Mouse (Mus musculus) limb, embryonic 13.5 days (tissue): ENCODE measurements around the gene Mapk8ip2. TPM values are rescaled to one million over a fixed set of nuclear protein-coding genes. Genes with fewer than 3 reads are reported as not detected.

ENCODE experiments used
- ATAC-seq: fragments of 200-750 bp; cut with Nextera tagmentation; 2 replicates; pipeline ENCODE4 v1.8.0; 2017; ENCODE audit warnings: low read depth, moderate number of reproducible peaks, moderate TSS enrichment; ENCODE audit not compliant: low FRiP score
- H3K27ac ChIP-seq: fragments of 300-500 bp; sonication (generic); 2 replicates; pipeline ENCODE4 v1.5.1; 2015; ENCODE audit warnings: inconsistent platforms, mild to moderate bottlenecking, moderate library complexity
- H3K27me3 ChIP-seq: fragments of 300-500 bp; sonication (generic); 2 replicates; pipeline ENCODE4 v1.6.1; 2015; ENCODE audit warnings: mild to moderate bottlenecking, inconsistent platforms
- H3K36me3 ChIP-seq: fragments of 300-500 bp; sonication (generic); 2 replicates; pipeline ENCODE4 v1.6.1; 2015; ENCODE audit warnings: inconsistent platforms, mild to moderate bottlenecking, moderate library complexity
- H3K4me1 ChIP-seq: fragments of 300-500 bp; sonication (generic); 2 replicates; pipeline ENCODE4 v1.6.1; 2015; ENCODE audit warnings: inconsistent platforms
- H3K4me2 ChIP-seq: fragments of 300-500 bp; sonication (generic); replicated peaks from 2 replicates; pipeline ENCODE4 v1.6.1; 2015; ENCODE audit warnings: inconsistent platforms, mild to moderate bottlenecking, moderate library complexity
- H3K4me3 ChIP-seq: fragments of 300-500 bp; sonication (generic); 2 replicates; pipeline ENCODE4 v1.5.1; 2015; ENCODE audit warnings: moderate library complexity, mild to moderate bottlenecking, inconsistent platforms
- H3K9ac ChIP-seq: fragments of 300-500 bp; sonication (generic); 2 replicates; pipeline ENCODE4 v1.6.1; 2015; ENCODE audit warnings: mild to moderate bottlenecking, inconsistent platforms
- H3K9me3 ChIP-seq: fragments of 300-500 bp; sonication (generic); 2 replicates; pipeline ENCODE4 v1.6.1; 2016; ENCODE audit warnings: inconsistent platforms
- WGBS: fragments of 180-500 bp; shearing (Covaris S2); methylation state at CpG from one replicate; pipeline ENCODE4 v1.1.7; 2015; 5-methylcytosine and 5-hydroxymethylcytosine counted together
- polyA plus RNA-seq: library from polyadenylated mRNA; unstranded; fragments of >200 nt; fragmentation: Nextera tagmentation; extraction: Ambion mirVana; gene quantifications from 2 replicates; pipeline ENCODE4 v1.2.1, GENCODE M21; 2015

Mapk8ip2 gene
- polyA plus RNA-seq, 1 experiment from 2014 or later, result 2.4 TPM

DNA sequence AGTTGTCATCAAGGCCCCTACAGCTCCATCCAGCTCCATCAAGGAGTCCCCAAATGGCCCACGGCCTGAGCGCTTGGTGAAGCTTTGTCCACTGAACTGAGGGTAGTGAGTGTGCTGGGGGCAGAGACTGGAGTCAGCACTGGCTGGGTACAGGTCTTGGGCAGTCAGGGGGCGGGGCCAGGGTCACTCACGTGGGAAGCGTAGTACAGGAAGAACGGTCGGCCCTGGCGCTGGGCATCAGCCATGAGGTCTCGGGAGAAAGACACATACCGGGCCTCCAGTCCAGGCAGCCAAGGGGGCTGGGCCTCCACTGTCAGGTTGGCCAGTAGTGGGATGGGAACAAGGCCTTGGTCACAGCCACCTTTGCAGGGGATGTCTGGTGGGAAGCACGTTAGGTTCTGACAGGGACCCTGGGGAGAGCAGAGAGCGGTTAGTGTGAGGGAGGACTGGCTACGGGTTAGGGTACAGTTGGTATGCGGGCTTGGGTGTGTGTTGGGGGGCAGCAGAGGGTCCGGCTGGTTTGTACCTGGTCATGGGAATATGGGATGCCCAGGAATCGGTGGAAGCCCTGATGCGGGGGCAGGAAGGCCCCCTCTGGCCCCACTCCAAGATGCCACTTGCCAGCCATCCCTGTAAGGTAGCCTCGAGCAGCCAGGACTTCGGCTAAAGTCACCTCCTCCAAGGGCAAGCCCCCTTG is 21.0 kb downstream of the Mapk8ip2 start:
- Histone ChIP-seq H3K4me3 (peak overlapping the region; percentile 66; the same call in 1 of the 2 replicates), H3K27ac (no peak overlapping the region), H3K9ac (0 out of 2 replicates have a peak overlapping the region, but pooled peaks have one; percentile 74), H3K4me2 (peak overlapping the region; percentile 90; the same call in 1 of the 2 replicates), H3K4me1 (peaks cover 8% of the 10 kb centered on the region), H3K36me3 (no peaks in the 10 kb centered on the region), H3K27me3 (no peaks in the 10 kb centered on the region), H3K9me3 (no peaks in the 10 kb centered on the region)
- no peak for ATAC-seq
- 91% methylated on average over 19 of the region's 19 CpGs for WGBS

GRCm38 (mm10) chr15:89475293-89475600 is 21.5 kb downstream of the Mapk8ip2 start:
- WGBS, result 89% methylated on average over 7 of the region's 7 CpGs
- Histone ChIP-seq H3K4me1 (peaks cover 8% of the 10 kb centered on the region), H3K9ac (peak overlapping the region; percentile 74), H3K4me3 (peak overlapping the region; percentile 66), H3K9me3 (no peaks in the 10 kb centered on the region), H3K27ac (no peak overlapping the region), H3K4me2 (peak overlapping the region; percentile 90), H3K27me3 (no peaks in the 10 kb centered on the region), H3K36me3 (no peaks in the 10 kb centered on the region)
- no peak for ATAC-seq

DNA sequence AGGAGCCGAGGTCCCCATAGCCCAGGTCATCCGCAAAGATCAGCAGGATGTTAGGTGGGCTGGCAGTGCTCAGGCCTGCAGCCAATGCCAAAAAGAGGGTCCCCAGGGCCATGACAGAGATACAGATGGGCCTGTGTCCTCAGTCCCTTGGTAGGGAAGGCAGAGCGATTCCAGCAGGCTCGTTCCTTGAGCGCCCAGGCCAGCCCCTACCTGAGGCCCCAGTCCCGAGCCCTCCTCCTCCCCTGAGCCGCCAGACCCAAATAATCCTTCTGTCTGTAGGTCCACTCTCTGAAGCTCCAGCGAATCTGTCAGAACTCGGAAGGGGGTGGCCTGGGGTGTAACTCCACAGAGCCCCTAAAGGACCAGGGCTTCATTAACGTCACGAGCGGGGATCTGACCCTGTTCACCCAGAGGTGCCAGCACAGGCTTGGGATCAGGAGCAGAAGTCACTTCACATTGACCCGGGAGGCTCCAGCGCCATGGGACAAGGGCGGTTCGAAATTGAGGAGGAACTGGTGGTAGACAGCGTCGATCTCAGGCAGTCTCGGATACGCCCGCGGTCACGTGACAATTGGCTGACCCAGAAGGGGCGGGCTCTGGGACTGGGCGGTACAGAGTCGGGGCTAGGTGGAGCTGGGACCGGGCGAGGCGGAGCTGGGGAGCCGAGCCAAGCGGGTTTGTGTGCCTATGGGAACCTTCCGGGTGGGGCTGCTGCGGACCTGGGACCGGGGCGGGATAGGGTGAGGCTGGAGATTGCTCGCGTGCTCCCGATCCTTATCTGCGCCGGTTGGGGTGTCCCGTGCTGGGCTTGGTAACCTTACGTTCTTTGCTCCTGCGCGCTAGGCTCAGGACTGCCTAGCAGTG is 22.1 kb downstream of the Mapk8ip2 start:
- ATAC-seq, result peak; percentile 99
- Histone ChIP-seq H3K9me3 (no peaks in the 10 kb centered on the region), H3K27ac (peak overlapping the region; percentile 73; the same call in 1 of the 2 replicates), H3K9ac (peak overlapping the region; percentile 74), H3K36me3 (no peaks in the 10 kb centered on the region), H3K4me3 (peak overlapping the region; percentile 66), H3K4me1 (peaks cover 8% of the 10 kb centered on the region), H3K4me2 (peak overlapping the region; percentile 90), H3K27me3 (no peaks in the 10 kb centered on the region)
- WGBS, result 9% methylated on average over 44 of the region's 44 CpGs

GRCm38 (mm10) chr15:89476475-89476815 is 22.7 kb downstream of the Mapk8ip2 start:
- Histone ChIP-seq H3K9ac (peak overlapping the region; percentile 74), H3K27me3 (no peaks in the 10 kb centered on the region), H3K36me3 (no peaks in the 10 kb centered on the region), H3K4me3 (peak overlapping the region; percentile 66), H3K27ac (peak overlapping the region; percentile 73; the same call in 1 of the 2 replicates), H3K9me3 (no peaks in the 10 kb centered on the region), H3K4me1 (peaks cover 8% of the 10 kb centered on the region), H3K4me2 (peak overlapping the region; percentile 90)
- ATAC-seq, result no peak; the same call in 1 of the 2 replicates
- 6% methylated on average over 5 of the region's 5 CpGs for WGBS

GRCm38 (mm10) chr15:89477091-89477491 is 23.4 kb downstream of the Mapk8ip2 start, which contains the start of gene Arsa:
Gene Arsa, minus strand, starts transcription at chr15:89477425.
- no peaks in the 10 kb centered on the region for H3K36me3 ChIP-seq
- H3K9me3 ChIP-seq, result peaks cover 2% of the 10 kb centered on the region; the same call in 1 of the 2 replicates
- peak within 1 kb of the TSS; percentile 90 for H3K4me2 ChIP-seq
- H3K27ac ChIP-seq, result peak within 1 kb of the TSS; percentile 73; the same call in 1 of the 2 replicates
- no peak for ATAC-seq
- 25% methylated on average over 9 of the region's 9 CpGs for WGBS
- H3K4me3 ChIP-seq, result peak within 1 kb of the TSS; percentile 66
- no peaks in the 10 kb centered on the region for H3K27me3 ChIP-seq
- H3K4me1 ChIP-seq, result peaks cover 8% of the 10 kb centered on the region
- peak within 1 kb of the TSS; percentile 74 for H3K9ac ChIP-seq

DNA sequence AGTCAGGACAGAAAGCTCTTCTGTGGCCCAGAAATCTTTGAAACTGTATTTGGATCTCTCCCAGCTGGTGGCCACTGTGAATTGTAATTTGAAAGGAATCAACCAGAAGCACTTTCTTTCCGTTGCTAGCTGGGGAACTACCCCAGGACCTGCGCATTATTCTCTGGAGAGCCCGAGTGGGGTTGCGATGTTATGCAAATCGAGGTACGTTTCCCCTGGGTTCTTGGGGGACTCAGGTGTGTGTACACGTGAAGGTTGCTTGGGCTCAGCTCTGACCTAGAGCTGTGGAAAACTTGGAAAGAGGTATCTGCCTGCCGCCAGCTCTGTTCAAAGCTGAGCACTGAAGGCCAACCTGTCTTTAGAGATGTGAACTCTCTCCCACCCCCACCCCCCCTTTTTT is 24.1 kb downstream of the Mapk8ip2 start:
- Histone ChIP-seq H3K4me3 (no peak overlapping the region), H3K27ac (no peak overlapping the region), H3K4me1 (peaks cover 8% of the 10 kb centered on the region), H3K36me3 (no peaks in the 10 kb centered on the region), H3K9me3 (peaks cover 8% of the 10 kb centered on the region; the same call in 1 of the 2 replicates), H3K27me3 (no peaks in the 10 kb centered on the region), H3K4me2 (no peak overlapping the region), H3K9ac (no peak overlapping the region)
- ATAC-seq, result no peak
- 51% methylated on average over 8 of the region's 8 CpGs for WGBS

DNA sequence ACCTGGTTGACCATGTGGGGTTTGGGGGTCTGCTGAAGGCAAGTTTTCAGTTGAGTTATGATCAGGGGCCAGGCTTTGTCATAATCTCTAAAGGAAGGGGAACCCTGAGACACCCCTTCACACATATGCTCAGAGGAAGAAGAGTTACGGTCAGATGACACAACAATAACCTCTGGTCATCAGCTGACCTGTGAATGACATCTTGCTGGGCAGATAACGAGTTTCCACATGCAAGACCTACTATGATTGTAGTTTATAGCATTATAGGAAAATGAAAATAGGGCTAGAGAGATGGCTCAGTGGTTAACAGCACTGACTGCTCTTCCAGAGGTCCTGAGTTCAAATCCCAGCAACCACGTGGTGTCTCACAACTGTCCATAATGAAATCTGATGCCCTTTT is 24.9 kb downstream of the Mapk8ip2 start:
- H3K27me3 ChIP-seq, result no peaks in the 10 kb centered on the region
- WGBS, result 88% methylated on average over 3 of the region's 3 CpGs
- peaks cover 8% of the 10 kb centered on the region; the same call in 1 of the 2 replicates for H3K9me3 ChIP-seq
- H3K4me3 ChIP-seq, result no peak overlapping the region
- no peak for ATAC-seq
- H3K36me3 ChIP-seq, result no peaks in the 10 kb centered on the region
- no peak overlapping the region for H3K27ac ChIP-seq
- no peak overlapping the region for H3K9ac ChIP-seq
- H3K4me1 ChIP-seq, result peaks cover 8% of the 10 kb centered on the region
- H3K4me2 ChIP-seq, result no peak overlapping the region

- H3K27ac ChIP-seq, result no peak overlapping the region
- H3K4me3 ChIP-seq, result no peak overlapping the region
- H3K27me3 ChIP-seq, result no peaks in the 10 kb centered on the region
- no peak for ATAC-seq
- no peak overlapping the region for H3K9ac ChIP-seq
- peaks cover 8% of the 10 kb centered on the region; the same call in 1 of the 2 replicates for H3K9me3 ChIP-seq
- H3K36me3 ChIP-seq, result no peaks in the 10 kb centered on the region
- no peak overlapping the region for H3K4me2 ChIP-seq
- WGBS, result 84% methylated on average over 8 of the region's 8 CpGs
- H3K4me1 ChIP-seq, result peaks cover 1% of the 10 kb centered on the region
Measured at GRCm38 (mm10) chr15:89480584-89480983, 26.9 kb downstream of the Mapk8ip2 start.

DNA sequence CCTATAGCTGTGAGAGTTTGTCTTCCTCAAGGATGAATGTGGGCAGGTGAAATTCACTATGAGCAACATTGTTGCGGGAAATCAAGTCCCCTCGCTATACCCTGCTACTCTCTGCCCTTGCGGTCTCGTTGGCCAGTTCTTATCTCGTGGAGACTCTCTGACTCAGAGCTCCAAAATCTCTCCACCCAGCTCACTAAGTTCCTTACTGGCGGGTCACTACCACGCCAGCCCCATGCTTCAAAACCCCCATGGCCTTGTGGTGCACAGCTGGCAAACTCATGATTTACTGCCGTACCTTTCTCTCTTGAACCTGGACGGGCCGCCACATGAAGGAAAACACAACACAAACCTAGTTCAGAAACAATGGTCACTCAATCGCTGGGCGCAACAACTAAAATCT is 34.5 kb downstream of the Mapk8ip2 start:
- WGBS, result 77% methylated on average over 12 of the region's 12 CpGs
- Histone ChIP-seq H3K4me2 (no peak overlapping the region), H3K9me3 (no peaks in the 10 kb centered on the region)

GRCm38 (mm10) chr15:89488611-89489117 is 35.0 kb downstream of the Mapk8ip2 start:
- ATAC-seq, result no peak
- Histone ChIP-seq H3K9me3 (no peaks in the 10 kb centered on the region), H3K27ac (no peak overlapping the region), H3K27me3 (no peaks in the 10 kb centered on the region), H3K4me3 (no peak overlapping the region), H3K4me1 (no peaks in the 10 kb centered on the region), H3K4me2 (no peak overlapping the region), H3K36me3 (no peaks in the 10 kb centered on the region), H3K9ac (no peak overlapping the region)
- 39% methylated on average over 14 of the region's 14 CpGs for WGBS

More for the DNA sequence above, 34.5 kb downstream of the Mapk8ip2 start:
- Histone ChIP-seq H3K4me3 (no peak overlapping the region), H3K27me3 (no peaks in the 10 kb centered on the region), H3K36me3 (no peaks in the 10 kb centered on the region), H3K9ac (no peak overlapping the region), H3K27ac (no peak overlapping the region), H3K4me1 (no peaks in the 10 kb centered on the region)
- ATAC-seq, result no peak

GRCm38 (mm10) chr15:89494970-89495369 is 41.3 kb downstream of the Mapk8ip2 start:
- no peaks in the 10 kb centered on the region for H3K9me3 ChIP-seq
- WGBS, result 79% methylated on average over 4 of the region's 4 CpGs
- no peak for ATAC-seq
- H3K4me1 ChIP-seq, result peaks cover 10% of the 10 kb centered on the region
- H3K27me3 ChIP-seq, result peaks cover 33% of the 10 kb centered on the region
- H3K36me3 ChIP-seq, result no peaks in the 10 kb centered on the region
- no peak overlapping the region for H3K4me2 ChIP-seq
- no peak overlapping the region for H3K27ac ChIP-seq
- H3K9ac ChIP-seq, result no peak overlapping the region
- H3K4me3 ChIP-seq, result no peak overlapping the region

DNA sequence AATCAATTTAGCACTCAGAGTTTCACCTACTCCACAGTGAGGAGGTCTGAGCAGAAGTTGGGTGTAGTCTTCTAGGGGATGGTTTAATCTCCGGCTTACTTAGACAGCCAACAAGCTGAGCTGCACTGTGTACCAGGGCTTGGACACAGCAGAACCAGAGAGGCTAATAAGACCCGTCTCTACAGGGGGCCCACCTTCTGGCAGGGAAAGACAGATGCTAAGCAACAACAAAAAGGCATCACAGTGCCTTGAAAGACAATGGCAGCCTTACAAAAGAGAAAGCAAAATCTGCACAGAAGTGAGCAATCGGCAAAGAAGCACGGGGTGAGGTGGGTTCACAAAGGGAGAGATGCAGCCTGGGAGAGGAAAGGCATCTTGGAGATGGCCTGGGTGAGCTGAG is 42.4 kb downstream of the Mapk8ip2 start:
- H3K36me3 ChIP-seq, result no peaks in the 10 kb centered on the region
- H3K9me3 ChIP-seq, result no peaks in the 10 kb centered on the region
- H3K4me2 ChIP-seq, result no peak overlapping the region
- peaks cover 38% of the 10 kb centered on the region for H3K27me3 ChIP-seq
- WGBS, result 72% methylated on average over 4 of the region's 4 CpGs
- no peak overlapping the region for H3K27ac ChIP-seq
- no peak overlapping the region for H3K4me3 ChIP-seq
- ATAC-seq, result no peak
- no peak overlapping the region for H3K9ac ChIP-seq
- H3K4me1 ChIP-seq, result peaks cover 20% of the 10 kb centered on the region
